9 mouse cellular contexts compared by ENCODE assay signal in the genomic region with DNA sequence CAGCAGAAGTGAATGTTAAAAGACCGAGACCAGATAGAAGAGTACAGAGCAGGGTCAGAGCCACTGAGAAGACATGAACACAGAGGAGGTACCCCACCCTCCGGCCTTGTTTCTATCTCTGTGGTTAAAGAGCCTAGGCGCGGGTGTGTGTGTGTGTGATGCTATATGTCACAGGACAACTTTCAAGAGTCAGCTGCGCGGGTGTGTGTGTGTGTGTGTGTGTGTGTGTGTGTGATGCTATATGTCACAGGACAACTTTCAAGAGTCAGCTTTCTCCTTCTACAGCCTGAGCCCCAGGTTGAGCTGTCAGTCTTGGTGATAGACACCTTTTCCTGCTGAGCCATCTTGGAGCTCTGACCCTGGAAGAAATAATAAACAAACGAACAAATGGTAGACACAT. TPM values are rescaled to one million over a fixed set of nuclear protein-coding genes. Genes with fewer than 3 reads are reported as not detected.
DNase-seq lines count a peak whose midpoint lies in the region; ATAC-seq lines count a peak whose summit lies in the region.
"Had no signal": no experiment of that assay in that cellular context is flagged by ENCODE, and none has a peak within 500 bp of the region (broad histone marks: within the 10 kb centered on the region; RNA-seq: fewer than 3 reads in every experiment).

No protein-coding gene starts in this region.

- H3K4me3 ChIP-seq in heart, embryonic 15.5 days, result no peak overlapping the region
- 0 out of 2 replicates have a peak overlapping the region, but pooled peaks have one; percentile 2 for H3K4me3 ChIP-seq in embryonic facial prominence, embryonic 13.5 days
- H3K4me3 ChIP-seq in midbrain, embryonic 14.5 days (replicated peaks; ENCODE audit: low read depth, low read length), result no peak overlapping the region

- no peaks in the 10 kb centered on the region for H3K27me3 ChIP-seq in heart, embryonic 15.5 days
- H3K27me3 ChIP-seq in embryonic facial prominence, embryonic 13.5 days, result no peaks in the 10 kb centered on the region
- H3K27me3 ChIP-seq in midbrain, embryonic 14.5 days (ENCODE audit: control insufficient read depth, insufficient read depth, low read length), result no peaks in the 10 kb centered on the region

- no peak for ATAC-seq in heart, embryonic 15.5 days (replicated peaks; ENCODE audit: insufficient number of reproducible peaks, insufficient read depth, low FRiP score, low read depth)
- no peak for ATAC-seq in embryonic facial prominence, embryonic 13.5 days (ENCODE audit: insufficient number of reproducible peaks, insufficient read depth, low FRiP score, low TSS enrichment, low read depth)
- ATAC-seq in midbrain, embryonic 14.5 days (ENCODE audit: low FRiP score, low TSS enrichment), result no peak

- no peaks in the 10 kb centered on the region for H3K36me3 ChIP-seq in heart, embryonic 15.5 days
- no peaks in the 10 kb centered on the region for H3K36me3 ChIP-seq in embryonic facial prominence, embryonic 13.5 days
- H3K36me3 ChIP-seq in midbrain, embryonic 14.5 days (ENCODE audit: control insufficient read depth, insufficient read depth, low read length), result no peaks in the 10 kb centered on the region

- WGBS in heart, embryonic 15.5 days, result 50% methylated on average over 7 of the region's 7 CpGs
- WGBS in embryonic facial prominence, embryonic 13.5 days, result 46% methylated on average over 7 of the region's 7 CpGs
- WGBS in midbrain, embryonic 14.5 days, result 68% methylated on average over 7 of the region's 7 CpGs

- no peak overlapping the region for H3K9ac ChIP-seq in heart, embryonic 15.5 days
- peak overlapping the region; percentile 73; the same call in 1 of the 2 replicates for H3K9ac ChIP-seq in embryonic facial prominence, embryonic 13.5 days
- H3K9ac ChIP-seq in midbrain, embryonic 14.5 days (replicated peaks; ENCODE audit: low read length), result no peak overlapping the region

- 0 out of 2 replicates have a peak overlapping the region, but pooled peaks have one; percentile 27 for H3K27ac ChIP-seq in heart, embryonic 15.5 days
- peak overlapping the region; percentile 100 for H3K27ac ChIP-seq in embryonic facial prominence, embryonic 13.5 days
- H3K27ac ChIP-seq in midbrain, embryonic 14.5 days (replicated peaks; ENCODE audit: low read depth, low read length), result peak overlapping the region; percentile 100

- no peak overlapping the region for H3K4me2 ChIP-seq in heart, embryonic 15.5 days
- H3K4me2 ChIP-seq in embryonic facial prominence, embryonic 13.5 days, result peak overlapping the region; percentile 92
- H3K4me2 ChIP-seq in midbrain, embryonic 14.5 days (ENCODE audit: low read length), result no peak overlapping the region

- H3K9me3 ChIP-seq in heart, embryonic 15.5 days (replicated peaks), result no peaks in the 10 kb centered on the region
- H3K9me3 ChIP-seq in embryonic facial prominence, embryonic 13.5 days, result no peaks in the 10 kb centered on the region
- H3K9me3 ChIP-seq in midbrain, embryonic 14.5 days (ENCODE audit: control insufficient read depth, low read length), result no peaks in the 10 kb centered on the region

- no peak for DNase-seq in heart, adult 18-20 months
- peak; percentile 79 for DNase-seq in CD4-positive helper T cell, adult 2 months (ENCODE audit: low read depth, low spot score)
- DNase-seq in midbrain, embryonic 14.5 days, result no peak
- no peak for DNase-seq in left cerebral cortex, postnatal 10 days (ENCODE audit: extremely low spot score in 1 of 2, low spot score in 2 of 2)
- no peak for DNase-seq in right cerebral cortex, postnatal 36 days (ENCODE audit: low spot score in 2 of 2)
- no peak for DNase-seq in gastrocnemius, postnatal 4 days (ENCODE audit: low spot score in 2 of 2)
- DNase-seq: heart, postnatal 4 days had no signal

- peaks cover 32% of the 10 kb centered on the region for H3K4me1 ChIP-seq in heart, embryonic 15.5 days (replicated peaks)
- peaks cover 60% of the 10 kb centered on the region for H3K4me1 ChIP-seq in embryonic facial prominence, embryonic 13.5 days
- peaks cover 39% of the 10 kb centered on the region for H3K4me1 ChIP-seq in midbrain, embryonic 14.5 days (ENCODE audit: control insufficient read depth, insufficient read depth, low read length)

- intact Hi-C loops in left cerebral cortex, postnatal 10 days (cut with DNase I), result no loop called here

RNA-seq across cellular contexts. Expression of a gene that starts 37.1 kb away (rescaled TPM):
- polyA plus RNA-seq in heart, embryonic 15.5 days (2015; fragmentation: Nextera tagmentation; extraction: Ambion mirVana), result 6.1 and 6.4 TPM in 2 replicates
- total RNA-seq in heart, adult 18-20 months (2021), result 10 to 100 TPM; 24.2 to 38.0 TPM
- polyA plus RNA-seq in embryonic facial prominence, embryonic 13.5 days (2015; fragmentation: Nextera tagmentation; extraction: Ambion mirVana), result 2.1 and 3.0 TPM in 2 replicates
- 0.78 and 1.3 TPM in 2 replicates for polyA plus RNA-seq in midbrain, embryonic 14.5 days (2014; fragmentation: Nextera tagmentation; extraction: Ambion mirVana)
- 10 to 100 TPM; 12.2 to 22.1 TPM for total RNA-seq in left cerebral cortex, postnatal 10 days (2021)
- 10 to 100 TPM; 12.3 to 15.8 TPM for total RNA-seq in gastrocnemius, postnatal 4 days (2021)

Comparison
In these comparisons a context has a peak if more than half of its experiments do, and no peak if none do; other contexts are left out.
1. H3K27ac ChIP-seq: peak in every context shown above with its lines; median percentile 100 in embryonic facial prominence, embryonic 13.5 days; 100 in midbrain, embryonic 14.5 days; 27 in heart, embryonic 15.5 days.